Mouse (Mus musculus) left cerebral cortex, postnatal 4 days (tissue): ENCODE results near the gene Ptrh2. TPM values are rescaled to one million over a fixed set of nuclear protein-coding genes. Genes with fewer than 3 reads are reported as not detected.

ENCODE experiments used
- DNase-seq: peaks from one replicate; pipeline ENCODE4 v3.0.0-alpha.2; 2022
- intact Hi-C: fragments of 180-260 bp; cut with DNase I; formaldehyde crosslinking; loops from one replicate; pipeline ENCODE4 v1.15.1; 2025
- total RNA-seq, 2 experiments: library from RNA; stranded (reverse); gene quantifications; 2 replicates each; pipeline ENCODE4 v1.2.3; 2021

The Ptrh2 gene
- 10 to 100 TPM; 15.1 to 18.5 TPM for total RNA-seq

- intact Hi-C loops = no loop called here
- DNase-seq = peak; percentile 94
These were observed at the start of gene Ptrh2, which contains the start of gene Vmp1 for GRCm38 (mm10) chr11:86683395-86684125. TSS of gene Ptrh2 (plus strand) at chr11:86683985. TSS of gene Vmp1 (minus strand) at chr11:86683836.

- no peak for DNase-seq
- intact Hi-C loops = no loop called here
These were observed 49.4 kb upstream of the Ptrh2 start for GRCm38 (mm10) chr11:86634396-86634795.

GRCm38 (mm10) chr11:86637697-86638096 lies 46.1 kb upstream of the Ptrh2 start:
- no peak for DNase-seq
- intact Hi-C loops = no loop called here

DNA sequence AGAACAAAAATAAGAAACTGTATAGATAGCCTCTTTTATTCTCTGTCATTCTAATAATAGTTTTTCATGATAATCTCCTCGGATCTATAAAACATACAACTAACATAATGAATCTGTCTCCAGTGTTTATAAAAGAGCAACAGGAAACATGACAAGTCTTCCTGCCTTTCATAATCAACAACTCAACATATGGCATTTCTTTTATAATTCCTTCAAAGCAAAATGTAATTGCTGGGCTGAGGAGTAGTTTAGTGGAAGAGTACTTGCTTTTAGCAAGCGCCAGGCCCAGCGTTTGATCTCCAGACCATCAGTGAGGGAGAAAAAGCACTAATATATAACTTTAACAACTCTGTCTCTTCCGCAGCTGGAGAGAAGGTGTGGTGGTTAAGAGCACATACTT lies 42.1 kb upstream of the Ptrh2 start:
- intact Hi-C loops = no loop called here
- no peak for DNase-seq

DNA sequence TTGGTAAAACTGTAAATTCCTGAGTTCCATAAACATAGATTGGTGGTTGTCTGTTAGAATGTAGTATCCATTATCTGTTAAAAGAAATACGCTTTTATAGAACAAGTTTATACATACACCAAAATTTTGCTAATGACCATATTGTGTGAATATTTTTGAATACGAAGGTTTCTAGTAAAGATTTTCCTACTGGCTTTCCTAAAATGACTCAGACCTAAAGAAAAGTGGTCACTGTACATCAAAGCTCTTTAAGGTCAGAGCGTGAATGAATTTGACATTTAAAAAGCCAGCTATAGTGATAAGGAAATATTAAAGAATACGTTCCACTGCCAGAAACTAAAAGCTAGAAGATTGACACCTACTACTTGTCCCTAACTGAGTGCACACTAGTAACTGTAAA lies 39.2 kb upstream of the Ptrh2 start:
- intact Hi-C loops = no loop called here
- DNase-seq = no peak

DNA sequence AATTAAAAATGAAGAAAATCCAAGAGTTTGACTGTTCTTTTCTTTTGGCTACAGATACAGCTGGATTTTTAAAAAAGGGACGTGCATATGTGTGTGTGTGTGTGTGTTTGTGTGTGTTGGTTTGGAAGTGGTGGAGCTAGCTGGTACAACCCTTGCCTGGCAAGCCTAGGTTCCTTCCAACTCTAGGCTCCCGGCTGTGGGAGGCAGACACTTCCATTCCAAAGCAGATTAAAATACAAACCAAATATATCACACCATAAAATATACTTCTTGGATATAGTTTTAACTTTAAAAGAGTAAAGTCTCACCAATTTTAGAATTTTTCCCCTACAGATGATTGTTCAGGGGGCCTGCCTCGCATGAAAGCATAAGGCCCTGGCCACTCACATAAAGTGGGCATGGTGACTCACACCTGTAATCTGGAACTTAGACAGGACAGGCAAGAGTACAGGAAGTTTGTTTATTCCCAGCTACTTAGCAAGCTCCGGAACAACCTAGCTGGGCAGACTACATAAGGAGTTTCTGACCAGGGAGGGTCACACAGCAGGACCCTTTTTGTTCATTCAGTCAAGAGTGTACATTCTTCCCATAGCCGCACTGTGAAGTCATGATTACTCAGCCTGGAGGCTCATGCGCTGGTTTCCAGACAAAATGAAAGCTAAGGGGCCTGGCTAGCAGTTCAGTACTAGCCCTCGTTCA lies 37.5 kb upstream of the Ptrh2 start:
- intact Hi-C loops = no loop called here
- DNase-seq = no peak

- intact Hi-C loops = no loop called here
- DNase-seq = no peak
These were observed 36.8 kb upstream of the Ptrh2 start for GRCm38 (mm10) chr11:86646885-86647459.

GRCm38 (mm10) chr11:86647706-86648447 lies 35.9 kb upstream of the Ptrh2 start:
- intact Hi-C loops = no loop called here

DNA sequence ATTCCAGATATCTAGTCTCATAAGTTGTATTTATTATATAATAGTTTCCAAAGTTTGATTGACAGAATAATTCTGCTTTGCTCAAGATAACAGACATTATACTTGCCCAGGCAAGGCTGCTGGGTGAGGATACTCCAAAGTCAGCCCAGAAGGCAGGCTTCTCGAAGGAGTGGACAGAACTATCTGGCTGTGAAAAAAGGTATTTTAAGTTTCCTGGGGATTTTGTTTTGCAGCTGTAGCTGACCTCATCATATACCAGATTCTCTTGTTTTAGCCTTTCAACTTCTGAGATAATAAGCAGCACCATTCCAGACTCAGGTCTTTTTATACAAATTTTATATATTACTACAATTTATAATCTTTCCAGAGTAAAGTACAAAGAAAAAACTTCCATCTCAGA lies 34.2 kb upstream of the Ptrh2 start:
- intact Hi-C loops = no loop called here
- no peak for DNase-seq

More at GRCm38 (mm10) chr11:86647706-86648447, 35.9 kb upstream of the Ptrh2 start:
- no peak for DNase-seq

GRCm38 (mm10) chr11:86650676-86651075 lies 33.1 kb upstream of the Ptrh2 start:
- no peak for DNase-seq
- intact Hi-C loops = loop anchor here (5.0 kb wide), 1 partner anchor 83 kb away; no protein-coding TSS in a partner anchor

DNA sequence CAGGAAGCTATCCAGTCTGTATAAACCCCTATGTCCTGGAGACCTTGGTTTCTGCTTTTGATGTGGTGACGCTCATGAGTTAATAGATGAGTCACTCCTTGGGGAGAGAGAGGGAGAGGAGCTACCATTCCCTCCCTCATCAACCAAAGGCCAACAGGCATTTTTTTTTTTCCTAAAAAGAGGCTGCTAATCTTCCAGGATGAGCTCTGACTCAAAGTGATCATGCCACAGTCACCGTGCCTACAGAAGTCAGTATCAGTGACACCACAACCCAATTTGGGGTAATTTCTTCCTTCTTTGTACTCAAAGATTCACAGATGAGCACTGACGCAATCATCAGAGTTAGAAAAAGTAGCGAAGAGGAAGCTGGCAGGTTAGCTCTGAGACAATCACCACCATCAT lies 31.2 kb upstream of the Ptrh2 start:
- intact Hi-C loops = loop anchor here (5.0 kb wide), 1 partner anchor 85 kb away; no protein-coding TSS in a partner anchor

DNA sequence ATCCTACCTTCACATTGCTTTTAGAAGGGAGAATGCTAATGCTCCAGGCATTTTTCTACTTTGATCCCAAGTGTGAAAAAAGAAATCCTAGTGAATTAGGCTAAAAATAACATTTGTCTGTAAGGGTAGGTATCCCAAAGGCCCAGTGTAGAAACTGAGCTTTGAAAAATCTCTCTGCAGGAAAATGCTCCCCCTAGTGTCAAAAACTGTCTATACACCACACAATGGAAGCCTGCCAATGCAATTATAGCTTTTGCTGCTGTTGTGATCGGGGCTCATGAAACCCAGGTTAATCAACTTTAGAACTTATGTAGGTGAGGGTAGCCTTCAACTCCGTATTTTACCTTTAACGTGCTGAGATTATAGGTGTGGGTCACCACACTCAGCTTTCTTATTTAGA lies 30.3 kb upstream of the Ptrh2 start:
- peak; percentile 15 for DNase-seq
- intact Hi-C loops = loop anchor here (5.0 kb wide), 1 partner anchor 86 kb away; no protein-coding TSS in a partner anchor

More for the DNA sequence above, 31.2 kb upstream of the Ptrh2 start:
- no peak for DNase-seq

DNA sequence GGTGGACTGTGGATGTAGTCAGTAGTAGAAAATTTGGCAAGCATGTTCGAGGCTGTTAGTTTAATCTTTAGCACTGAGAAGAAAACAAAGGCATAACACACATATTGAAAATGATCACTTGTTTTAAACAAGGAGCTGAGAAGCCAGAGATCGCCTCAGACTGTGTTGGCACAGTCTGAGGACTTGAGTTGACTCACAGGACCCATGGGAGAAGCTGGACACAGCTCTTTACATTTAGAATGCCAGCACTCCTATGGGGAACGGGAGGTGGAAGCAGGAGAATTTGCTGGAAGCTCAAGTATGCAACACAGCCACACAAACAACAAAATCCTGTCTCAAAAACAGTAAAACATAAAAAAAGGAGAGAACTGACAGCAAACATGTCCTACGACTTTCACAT lies 29.7 kb upstream of the Ptrh2 start:
- intact Hi-C loops = loop anchor here (5.0 kb wide), 1 partner anchor 87 kb away; no protein-coding TSS in a partner anchor
- no peak for DNase-seq

DNA sequence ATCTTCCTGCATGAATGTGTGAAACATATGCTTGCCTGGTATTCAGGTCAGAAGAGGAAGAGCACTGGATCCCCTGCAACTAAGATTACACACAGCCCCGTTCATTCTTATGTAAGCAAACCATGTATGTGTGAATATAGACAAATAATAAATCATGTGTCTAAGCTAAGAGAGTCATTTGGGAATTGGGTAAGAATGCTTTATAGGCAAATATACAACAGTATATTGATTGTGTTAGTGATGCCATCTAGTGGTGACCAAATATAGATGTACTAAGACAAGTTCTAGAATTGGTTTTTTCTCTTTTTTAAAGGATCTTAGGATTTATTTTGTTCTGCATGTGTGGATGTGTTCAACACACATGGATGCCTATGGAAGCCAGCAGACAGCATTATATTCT lies 28.1 kb upstream of the Ptrh2 start:
- intact Hi-C loops = no loop called here
- DNase-seq = no peak

- DNase-seq = no peak
- intact Hi-C loops = no loop called here
These were observed 26.8 kb upstream of the Ptrh2 start for GRCm38 (mm10) chr11:86656849-86657567.

GRCm38 (mm10) chr11:86657863-86658262 lies 25.9 kb upstream of the Ptrh2 start:
- intact Hi-C loops = no loop called here

GRCm38 (mm10) chr11:86662986-86663895 lies 20.5 kb upstream of the Ptrh2 start:
- intact Hi-C loops = no loop called here
- no peak for DNase-seq

More at GRCm38 (mm10) chr11:86657863-86658262, 25.9 kb upstream of the Ptrh2 start:
- no peak for DNase-seq

DNA sequence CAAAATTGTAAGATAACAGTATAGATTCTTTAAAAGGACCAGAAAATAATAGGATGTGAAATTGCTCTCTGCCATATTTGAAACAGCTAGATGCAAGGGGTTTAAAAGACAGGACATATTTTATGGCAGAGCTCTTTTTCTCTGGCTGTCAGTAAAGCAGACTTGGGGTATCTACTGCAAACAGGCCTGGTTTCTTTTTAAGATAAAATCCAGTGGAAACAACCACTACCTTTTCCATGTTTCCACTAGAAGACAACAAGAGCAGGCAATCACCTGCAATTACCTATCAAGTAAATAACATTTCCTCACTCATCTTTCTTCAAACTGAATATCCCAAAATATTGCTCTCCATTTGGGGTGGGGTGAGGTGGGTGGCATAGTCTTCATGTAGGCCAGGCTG lies 19.8 kb upstream of the Ptrh2 start:
- intact Hi-C loops = no loop called here
- DNase-seq = no peak

GRCm38 (mm10) chr11:86664406-86664805 lies 19.4 kb upstream of the Ptrh2 start:
- intact Hi-C loops = no loop called here
- DNase-seq = no peak
